In genomic region chr6:86404996-86405395, GRCm38 (mm10) we compare ENCODE assay signal across 8 mouse cellular contexts. TPM values are rescaled to one million over a fixed set of nuclear protein-coding genes. Genes with fewer than 3 reads are reported as not detected.
DNase-seq lines count a peak whose midpoint lies in the region; ATAC-seq and TF ChIP-seq lines count a peak whose summit lies in the region.

No protein-coding gene starts in this region.

- H3K79me2 ChIP-seq in liver, adult 2 months (ENCODE audit: control insufficient read depth, insufficient read depth, low read length), result peaks cover 7% of the 10 kb centered on the region; the same call in 1 of the 2 replicates

- no peak for DNase-seq in liver, adult 2 months (ENCODE audit: extremely low read depth, low read depth, low spot score)
- no peak for DNase-seq in liver
- DNase-seq in hindbrain, embryonic 11.5 days (ENCODE audit: low spot score), result peak; percentile 61
- peak; percentile 51 for DNase-seq in midbrain, embryonic 14.5 days
- no peak for DNase-seq in layer of hippocampus, adult 18-20 months (ENCODE audit: low spot score in 2 of 2)
- no peak for DNase-seq in layer of hippocampus, adult 9-10 months (ENCODE audit: low spot score)
- no peak for DNase-seq in ovary, postnatal 36 days (ENCODE audit: low spot score)

- peaks cover 10% of the 10 kb centered on the region for H3K4me1 ChIP-seq in liver, adult 2 months (ENCODE audit: control insufficient read depth, insufficient read depth, low read length)
- H3K4me1 ChIP-seq in bone marrow, adult 2 months (ENCODE audit: control insufficient read depth, insufficient read depth, low read length), result no peaks in the 10 kb centered on the region
- H3K4me1 ChIP-seq in hindbrain, embryonic 11.5 days (replicated peaks; ENCODE audit: control insufficient read depth, insufficient read depth, low read length), result no peaks in the 10 kb centered on the region
- H3K4me1 ChIP-seq in midbrain, embryonic 14.5 days (ENCODE audit: control insufficient read depth, insufficient read depth, low read length), result peaks cover 15% of the 10 kb centered on the region

- no peaks in the 10 kb centered on the region for H3K9me3 ChIP-seq in hindbrain, embryonic 11.5 days (ENCODE audit: control insufficient read depth, low read length)
- no peaks in the 10 kb centered on the region for H3K9me3 ChIP-seq in midbrain, embryonic 14.5 days (ENCODE audit: control insufficient read depth, low read length)

- 3% methylated on average over 11 of the region's 11 CpGs for WGBS in liver, adult 2 months
- under 1% methylated on average over 11 of the region's 11 CpGs for WGBS in bone marrow, adult 2 months
- under 1% methylated on average over 11 of the region's 11 CpGs for WGBS in hindbrain, embryonic 11.5 days
- WGBS in midbrain, embryonic 14.5 days, result under 1% methylated on average over 11 of the region's 11 CpGs

- no peak for TF ChIP-seq POLR2A in liver, adult 2 months (IDR thresholded peaks at IDR 0.05; ENCODE audit: extremely low read depth, insufficient read depth, low read length)
- no peak for TF ChIP-seq POLR2A in bone marrow, adult 2 months (IDR thresholded peaks at IDR 0.05; ENCODE audit: borderline replicate concordance, control insufficient read depth, low read depth, low read length)

- no peak overlapping the region for H3K27ac ChIP-seq in liver, adult 2 months (replicated peaks; ENCODE audit: insufficient read depth, low read depth, low read length)
- no peak overlapping the region for H3K27ac ChIP-seq in bone marrow, adult 2 months (ENCODE audit: control insufficient read depth, insufficient read depth, low read depth, low read length, poor library complexity)
- peak overlapping the region; percentile 100 for H3K27ac ChIP-seq in hindbrain, embryonic 11.5 days (ENCODE audit: low read depth, low read length)
- H3K27ac ChIP-seq in midbrain, embryonic 14.5 days (replicated peaks; ENCODE audit: low read depth, low read length), result peak overlapping the region; percentile 100

- H3K9ac ChIP-seq in liver, adult 2 months (ENCODE audit: low read depth, low read length), result no peak overlapping the region
- H3K9ac ChIP-seq in hindbrain, embryonic 11.5 days (ENCODE audit: low read depth, low read length), result peak overlapping the region; percentile 100
- peak overlapping the region; percentile 100 for H3K9ac ChIP-seq in midbrain, embryonic 14.5 days (replicated peaks; ENCODE audit: low read length)

- TF ChIP-seq CTCF in liver, adult 2 months (IDR thresholded peaks at IDR 0.05; ENCODE audit: low read depth, low read length), result no peak
- TF ChIP-seq CTCF in bone marrow, adult 2 months (IDR thresholded peaks at IDR 0.05; ENCODE audit: control insufficient read depth, insufficient read depth, low read length), result no peak

- ATAC-seq in hindbrain, embryonic 11.5 days (ENCODE audit: low FRiP score), result no peak
- ATAC-seq in midbrain, embryonic 14.5 days (ENCODE audit: low FRiP score, low TSS enrichment), result no peak

- peak overlapping the region; percentile 93; the same call in 1 of the 2 replicates for H3K4me3 ChIP-seq in liver, adult 2 months (ENCODE audit: insufficient read depth, low read depth, low read length)
- peak overlapping the region; percentile 38 for H3K4me3 ChIP-seq in bone marrow, adult 2 months (replicated peaks; ENCODE audit: control insufficient read depth, low read depth, low read length)
- peak overlapping the region; percentile 88 for H3K4me3 ChIP-seq in hindbrain, embryonic 11.5 days (ENCODE audit: low read depth, low read length)
- H3K4me3 ChIP-seq in midbrain, embryonic 14.5 days (replicated peaks; ENCODE audit: low read depth, low read length), result peak overlapping the region; percentile 85

- no peaks in the 10 kb centered on the region for H3K27me3 ChIP-seq in liver, adult 2 months (ENCODE audit: control insufficient read depth, insufficient read depth, low read length)
- no peaks in the 10 kb centered on the region for H3K27me3 ChIP-seq in hindbrain, embryonic 11.5 days (ENCODE audit: control insufficient read depth, insufficient read depth, low read length)
- H3K27me3 ChIP-seq in midbrain, embryonic 14.5 days (ENCODE audit: control insufficient read depth, insufficient read depth, low read length), result no peaks in the 10 kb centered on the region

- no peaks in the 10 kb centered on the region for H3K36me3 ChIP-seq in liver, adult 2 months (ENCODE audit: control insufficient read depth, insufficient read depth, low read length)
- no peaks in the 10 kb centered on the region for H3K36me3 ChIP-seq in hindbrain, embryonic 11.5 days (ENCODE audit: control insufficient read depth, insufficient read depth, low read length)
- H3K36me3 ChIP-seq in midbrain, embryonic 14.5 days (ENCODE audit: control insufficient read depth, insufficient read depth, low read length), result peaks cover 11% of the 10 kb centered on the region

- peak overlapping the region; percentile 70 for H3K4me2 ChIP-seq in hindbrain, embryonic 11.5 days (replicated peaks; ENCODE audit: low read depth, low read length)
- peak overlapping the region; percentile 89 for H3K4me2 ChIP-seq in midbrain, embryonic 14.5 days (ENCODE audit: low read length)

RNA-seq across cellular contexts. Expression of gene Tia1, which starts 1.0 kb away (rescaled TPM):
- total RNA-seq in liver, adult 2 months (2014; rRNA removed), result 10.9 and 13.6 TPM in 2 replicates
- polyA plus RNA-seq in liver, adult 2 months (2012; rRNA removed), result 2.7 and 4.0 TPM in 2 replicates
- 15.3 and 28.8 TPM in 2 replicates for polyA plus RNA-seq in bone marrow, adult 2 months (2011; ENCODE audit: insufficient read depth, insufficient read length, low replicate concordance, missing spikeins)
- polyA plus RNA-seq in hindbrain, embryonic 11.5 days (2014; fragmentation: Nextera tagmentation; extraction: Ambion mirVana), result 270 and 292 TPM in 2 replicates
- 317 and 387 TPM in 2 replicates for polyA plus RNA-seq in midbrain, embryonic 14.5 days (2014; fragmentation: Nextera tagmentation; extraction: Ambion mirVana)
- 100 to 1,000 TPM; 114 to 120 TPM for total RNA-seq in layer of hippocampus, adult 18-20 months (2021)

RNA-seq across cellular contexts. Expression of gene Pcyox1, which starts 8.0 kb away (rescaled TPM):
- 96.5 and 102 TPM in 2 replicates for total RNA-seq in liver, adult 2 months (2014; rRNA removed)
- 60.4 and 74.6 TPM in 2 replicates for polyA plus RNA-seq in liver, adult 2 months (2012; rRNA removed)
- polyA plus RNA-seq in bone marrow, adult 2 months (2011; ENCODE audit: insufficient read depth, insufficient read length, low replicate concordance, missing spikeins), result 15.1 and 22.8 TPM in 2 replicates
- polyA plus RNA-seq in hindbrain, embryonic 11.5 days (2014; fragmentation: Nextera tagmentation; extraction: Ambion mirVana), result 107 and 109 TPM in 2 replicates
- polyA plus RNA-seq in midbrain, embryonic 14.5 days (2014; fragmentation: Nextera tagmentation; extraction: Ambion mirVana), result 68.7 and 109 TPM in 2 replicates
- total RNA-seq in layer of hippocampus, adult 18-20 months (2021), result 100 to 1,000 TPM; 111 to 113 TPM

RNA-seq across cellular contexts. Expression of gene Gm44790, which starts 21.5 kb away (rescaled TPM):
- 0.83 TPM in 1 of 2 replicates, not detected in the other for total RNA-seq in liver, adult 2 months (2014; rRNA removed)
- 1.5 and 4.0 TPM in 2 replicates for polyA plus RNA-seq in liver, adult 2 months (2012; rRNA removed)
- polyA plus RNA-seq in bone marrow, adult 2 months (2011; ENCODE audit: insufficient read depth, insufficient read length, low replicate concordance, missing spikeins), result not detected in 2 replicates
- not detected in 2 replicates for polyA plus RNA-seq in hindbrain, embryonic 11.5 days (2014; fragmentation: Nextera tagmentation; extraction: Ambion mirVana)
- polyA plus RNA-seq in midbrain, embryonic 14.5 days (2014; fragmentation: Nextera tagmentation; extraction: Ambion mirVana), result not detected in 2 replicates
- total RNA-seq in layer of hippocampus, adult 18-20 months (2021), result 1 to 10 TPM in 1 of 2 experiments, under 1 TPM in 1; 0.84 to 2.8 TPM

RNA-seq across cellular contexts. Expression of gene C87436, which starts 33.2 kb away (rescaled TPM):
- 10.1 and 10.2 TPM in 2 replicates for total RNA-seq in liver, adult 2 months (2014; rRNA removed)
- polyA plus RNA-seq in liver, adult 2 months (2012; rRNA removed), result 7.6 and 7.8 TPM in 2 replicates
- 7.9 and 13.3 TPM in 2 replicates for polyA plus RNA-seq in bone marrow, adult 2 months (2011; ENCODE audit: insufficient read depth, insufficient read length, low replicate concordance, missing spikeins)
- polyA plus RNA-seq in hindbrain, embryonic 11.5 days (2014; fragmentation: Nextera tagmentation; extraction: Ambion mirVana), result 24.4 and 25.6 TPM in 2 replicates
- polyA plus RNA-seq in midbrain, embryonic 14.5 days (2014; fragmentation: Nextera tagmentation; extraction: Ambion mirVana), result 22.8 and 25.5 TPM in 2 replicates
- total RNA-seq in layer of hippocampus, adult 18-20 months (2021), result 10 to 100 TPM; 17.5 to 17.8 TPM

RNA-seq across cellular contexts. Expression of gene Snrpg, which starts 33.9 kb away (rescaled TPM):
- total RNA-seq in liver, adult 2 months (2014; rRNA removed), result 12.6 and 18.5 TPM in 2 replicates
- 25.9 and 37.9 TPM in 2 replicates for polyA plus RNA-seq in liver, adult 2 months (2012; rRNA removed)
- 224 and 244 TPM in 2 replicates for polyA plus RNA-seq in bone marrow, adult 2 months (2011; ENCODE audit: insufficient read depth, insufficient read length, low replicate concordance, missing spikeins)
- 610 and 651 TPM in 2 replicates for polyA plus RNA-seq in hindbrain, embryonic 11.5 days (2014; fragmentation: Nextera tagmentation; extraction: Ambion mirVana)
- polyA plus RNA-seq in midbrain, embryonic 14.5 days (2014; fragmentation: Nextera tagmentation; extraction: Ambion mirVana), result 480 and 559 TPM in 2 replicates
- total RNA-seq in layer of hippocampus, adult 18-20 months (2021), result 10 to 100 TPM; 55.5 to 74.0 TPM

Comparison
In these comparisons a context has a peak if more than half of its experiments do, and no peak if none do; other contexts are left out.
1. DNase-seq: peak in hindbrain, embryonic 11.5 days (single experiment) and midbrain, embryonic 14.5 days (single experiment); none in liver, adult 2 months (single experiment), liver (single experiment), layer of hippocampus, adult 18-20 months (0 of 2), layer of hippocampus, adult 9-10 months (single experiment) and ovary, postnatal 36 days (single experiment).
2. H3K27ac ChIP-seq: peak in hindbrain, embryonic 11.5 days (single experiment) and midbrain, embryonic 14.5 days (single experiment); none in liver, adult 2 months (single experiment) and bone marrow, adult 2 months (single experiment).
3. H3K4me3 ChIP-seq: peak in every context shown above with its lines; median percentile 93 in liver, adult 2 months; 88 in hindbrain, embryonic 11.5 days; 85 in midbrain, embryonic 14.5 days; 38 in bone marrow, adult 2 months.